Mouse (Mus musculus): ENCODE data around the gene Eea1. TPM values are rescaled to one million over a fixed set of nuclear protein-coding genes. Genes with fewer than 3 reads are reported as not detected.
"Not testable (repeated sequence)": the region's sequence is repeated elsewhere in the genome, so short reads cannot be mapped to it uniquely, and the experiment has no call there.

Gene Eea1
- polyA plus RNA-seq, 1 experiment from 2014 or later = 21.6 TPM

DNA sequence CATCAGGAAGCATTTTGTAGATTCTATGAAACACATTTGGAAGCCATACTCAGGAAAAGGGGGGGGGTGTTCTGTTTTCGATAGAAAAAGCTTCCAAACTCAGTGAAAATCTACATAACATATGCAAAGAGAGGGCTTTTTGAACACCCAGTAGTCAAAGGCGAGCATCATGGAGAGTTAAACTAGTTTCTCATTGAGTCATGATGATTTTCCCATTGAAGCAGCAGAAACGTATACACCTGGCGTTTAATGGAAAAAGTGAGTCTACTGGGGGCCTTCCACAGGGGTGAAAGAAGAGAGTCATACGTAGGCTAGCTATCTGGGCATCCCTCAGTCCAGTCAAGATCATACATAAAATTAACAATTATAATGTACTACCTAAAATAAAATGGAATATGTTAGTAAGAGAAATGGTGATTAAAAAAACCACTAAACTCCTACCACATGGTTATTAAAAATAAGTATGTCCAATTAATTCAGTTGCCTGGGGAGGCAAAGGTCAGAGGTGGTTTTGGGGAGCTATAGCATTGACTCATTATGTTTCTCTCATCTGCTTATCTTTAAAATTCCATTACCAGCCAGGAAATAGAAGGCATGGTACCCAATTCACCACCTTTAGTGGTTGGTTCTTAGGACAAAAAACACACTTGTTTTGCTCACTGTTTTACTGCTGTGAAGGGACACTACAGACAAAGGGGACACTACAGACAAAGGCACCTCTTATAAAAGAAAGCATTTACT, 25.8 kb upstream of the Eea1 start:
- ATAC-seq (ENCODE audit: low FRiP score) = no peak
- no peak overlapping the region for H3K27ac ChIP-seq
- 85% methylated on average over 5 of the region's 5 CpGs for WGBS

DNA sequence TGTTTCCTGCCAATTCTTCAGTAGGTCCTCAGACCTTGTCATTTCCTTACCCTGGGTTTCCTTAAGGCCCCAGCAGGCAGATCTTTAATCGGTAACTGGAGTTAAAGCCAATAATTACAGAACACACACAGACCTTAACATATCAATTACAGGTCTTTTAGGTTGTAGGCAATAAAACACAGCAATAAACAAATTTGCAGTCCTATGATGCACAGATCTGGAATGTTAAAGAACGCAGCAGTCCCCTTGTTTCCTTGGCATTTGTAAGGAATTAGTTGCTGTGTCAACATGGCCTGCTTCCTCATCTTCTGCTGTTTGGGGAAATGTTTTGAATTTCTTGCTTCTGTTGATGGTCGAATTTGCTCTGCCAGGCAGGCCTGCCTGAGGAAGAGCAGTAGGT, 21.7 kb upstream of the Eea1 start:
- no peak overlapping the region for H3K4me3 ChIP-seq
- no peak overlapping the region for H3K27ac ChIP-seq
- WGBS = 56% methylated on average over 3 of the region's 3 CpGs
- H3K36me3 ChIP-seq = no peaks in the 10 kb centered on the region
- H3K27me3 ChIP-seq = no peaks in the 10 kb centered on the region
- H3K9ac ChIP-seq = no peak overlapping the region
- H3K9me3 ChIP-seq = no peaks in the 10 kb centered on the region
- H3K4me1 ChIP-seq (replicated peaks) = no peaks in the 10 kb centered on the region
- ATAC-seq (ENCODE audit: low FRiP score) = no peak
- H3K4me2 ChIP-seq = no peak overlapping the region

More for the DNA sequence above, 25.8 kb upstream of the Eea1 start:
- H3K36me3 ChIP-seq = no peaks in the 10 kb centered on the region
- no peaks in the 10 kb centered on the region for H3K9me3 ChIP-seq
- H3K9ac ChIP-seq = no peak overlapping the region
- H3K4me3 ChIP-seq = no peak overlapping the region
- H3K27me3 ChIP-seq = no peaks in the 10 kb centered on the region
- no peaks in the 10 kb centered on the region for H3K4me1 ChIP-seq (replicated peaks)
- H3K4me2 ChIP-seq = no peak overlapping the region

DNA sequence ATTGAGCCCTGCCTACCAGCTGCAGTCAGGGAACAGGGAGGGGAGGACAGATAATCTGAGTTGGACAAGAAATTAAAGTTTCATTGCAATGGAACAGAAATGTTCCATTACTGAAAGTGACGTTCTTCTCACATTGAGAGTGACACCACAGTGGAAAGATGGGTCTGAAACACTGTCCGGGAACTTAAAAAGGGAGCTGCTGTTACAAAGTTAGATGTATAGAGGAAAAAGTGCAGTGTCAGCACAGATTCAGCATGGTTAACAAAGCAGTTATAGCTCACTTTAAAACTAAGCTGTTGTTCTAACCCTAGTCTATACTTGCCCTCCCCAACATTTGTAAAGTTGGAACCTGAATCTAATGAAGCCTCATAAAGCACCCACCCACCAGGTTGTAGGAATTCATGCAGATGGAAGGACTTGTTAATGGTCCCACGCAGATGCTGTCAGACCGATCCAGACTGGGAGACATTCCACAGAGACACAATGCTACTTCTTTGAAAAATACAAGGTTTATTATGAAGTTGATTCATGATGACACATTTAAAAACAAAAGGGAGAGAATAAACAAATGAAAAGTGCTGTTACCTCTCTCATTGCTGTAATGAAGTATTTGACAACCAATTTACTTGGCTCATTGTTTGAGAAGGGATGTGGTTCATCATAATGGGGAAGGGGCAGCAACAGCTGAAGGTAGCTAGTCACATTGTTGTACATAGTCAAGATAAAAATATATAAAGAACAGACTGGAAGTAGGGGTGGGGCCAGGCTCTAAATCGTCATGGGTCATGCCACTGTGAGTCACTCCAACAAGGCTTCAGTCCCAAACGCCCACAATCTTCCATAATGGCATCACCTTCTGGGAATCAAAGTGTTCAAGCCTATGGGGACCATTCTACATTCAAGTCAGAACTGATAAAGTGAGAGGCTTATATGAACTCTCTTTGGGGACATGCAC, 16.9 kb upstream of the Eea1 start:
- H3K36me3 ChIP-seq = no peaks in the 10 kb centered on the region
- H3K4me2 ChIP-seq = no peak overlapping the region
- ATAC-seq (ENCODE audit: low FRiP score) = no peak
- H3K4me3 ChIP-seq = no peak overlapping the region
- WGBS = 85% methylated on average over 6 of the region's 6 CpGs
- no peaks in the 10 kb centered on the region for H3K4me1 ChIP-seq (replicated peaks)
- H3K27me3 ChIP-seq = no peaks in the 10 kb centered on the region
- H3K9me3 ChIP-seq = no peaks in the 10 kb centered on the region
- no peak overlapping the region for H3K27ac ChIP-seq
- no peak overlapping the region for H3K9ac ChIP-seq

DNA sequence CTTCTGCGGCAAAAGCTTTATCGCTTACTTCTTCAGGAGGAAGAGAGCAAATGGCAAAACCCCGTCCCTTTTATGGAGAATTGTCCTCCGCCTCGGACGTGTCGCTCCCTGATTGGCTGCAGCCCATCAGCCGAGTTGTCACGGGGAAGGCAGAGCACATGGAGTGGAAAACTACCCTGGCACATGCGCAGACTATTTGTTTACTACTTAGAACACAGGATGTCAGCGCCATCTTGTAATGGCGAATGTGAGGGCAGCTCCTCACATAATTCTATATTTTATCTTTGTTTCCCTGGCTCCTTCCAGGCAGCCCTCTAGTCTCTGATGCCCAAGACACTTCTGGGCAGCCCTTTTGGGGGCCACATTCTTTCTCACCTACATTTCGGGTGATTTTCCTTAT, 6.8 kb upstream of the Eea1 start:
- H3K9ac ChIP-seq; H3K4me2 ChIP-seq; H3K4me1 ChIP-seq (replicated peaks); H3K9me3 ChIP-seq; ATAC-seq (ENCODE audit: low FRiP score); H3K36me3 ChIP-seq; H3K27ac ChIP-seq; H3K4me3 ChIP-seq; H3K27me3 ChIP-seq: not testable (repeated sequence)
- 94% methylated on average over 13 of the region's 13 CpGs for WGBS

DNA sequence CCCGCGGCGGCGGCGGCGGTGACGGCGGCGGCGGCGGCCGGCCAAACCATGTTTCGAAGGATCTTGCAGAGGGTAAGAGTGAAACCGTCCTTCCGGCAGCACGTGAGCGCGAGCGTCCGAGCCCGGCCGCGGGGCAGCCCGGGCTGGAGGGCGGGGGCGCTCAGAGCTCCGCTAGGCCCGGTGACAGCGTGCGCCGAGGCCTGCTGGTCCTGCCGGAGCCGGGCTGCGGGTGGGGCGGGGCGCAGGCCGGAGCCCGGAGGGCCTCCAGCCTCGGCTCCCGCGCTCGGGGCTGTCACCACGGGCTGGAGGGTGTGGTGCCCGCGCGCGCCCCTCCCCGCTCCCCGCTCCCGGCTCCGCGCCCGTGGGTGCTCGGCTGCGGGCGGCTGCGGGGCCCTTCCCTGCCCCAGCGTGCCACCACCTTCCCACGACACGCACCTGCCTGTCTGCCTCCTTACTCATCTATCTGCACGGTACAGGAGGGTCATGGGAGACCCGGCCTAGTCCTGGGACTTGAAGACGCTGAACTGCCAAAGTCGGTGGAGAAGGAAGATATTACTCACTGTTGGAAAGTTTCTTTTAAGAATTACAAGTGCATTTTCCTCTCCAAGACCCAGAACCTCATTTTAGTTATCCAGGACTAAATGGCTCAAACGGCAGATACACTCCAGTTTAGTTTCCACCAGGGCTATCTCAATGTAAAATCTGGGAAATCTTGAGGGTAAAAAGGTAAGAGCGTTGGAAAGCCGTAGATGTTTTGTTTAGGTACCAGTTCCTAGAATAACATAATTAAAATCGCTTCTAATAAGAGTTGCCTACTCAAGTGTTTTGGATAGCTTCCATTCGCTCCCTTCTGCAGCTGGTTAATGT, 684 bp downstream of the Eea1 start:
- Histone ChIP-seq H3K27me3 (no peaks in the 10 kb centered on the region), H3K9me3 (no peaks in the 10 kb centered on the region), H3K4me1 (replicated peaks) (peaks cover 24% of the 10 kb centered on the region), H3K36me3 (no peaks in the 10 kb centered on the region; the same call in 1 of the 2 replicates), H3K4me3 (peak overlapping the region; percentile 84), H3K9ac (peak overlapping the region; percentile 89), H3K27ac (peak overlapping the region; percentile 94), H3K4me2 (peak overlapping the region; percentile 84)
- ATAC-seq (ENCODE audit: low FRiP score) = peak; percentile 91
- WGBS = 5% methylated on average over 53 of the region's 69 CpGs

DNA sequence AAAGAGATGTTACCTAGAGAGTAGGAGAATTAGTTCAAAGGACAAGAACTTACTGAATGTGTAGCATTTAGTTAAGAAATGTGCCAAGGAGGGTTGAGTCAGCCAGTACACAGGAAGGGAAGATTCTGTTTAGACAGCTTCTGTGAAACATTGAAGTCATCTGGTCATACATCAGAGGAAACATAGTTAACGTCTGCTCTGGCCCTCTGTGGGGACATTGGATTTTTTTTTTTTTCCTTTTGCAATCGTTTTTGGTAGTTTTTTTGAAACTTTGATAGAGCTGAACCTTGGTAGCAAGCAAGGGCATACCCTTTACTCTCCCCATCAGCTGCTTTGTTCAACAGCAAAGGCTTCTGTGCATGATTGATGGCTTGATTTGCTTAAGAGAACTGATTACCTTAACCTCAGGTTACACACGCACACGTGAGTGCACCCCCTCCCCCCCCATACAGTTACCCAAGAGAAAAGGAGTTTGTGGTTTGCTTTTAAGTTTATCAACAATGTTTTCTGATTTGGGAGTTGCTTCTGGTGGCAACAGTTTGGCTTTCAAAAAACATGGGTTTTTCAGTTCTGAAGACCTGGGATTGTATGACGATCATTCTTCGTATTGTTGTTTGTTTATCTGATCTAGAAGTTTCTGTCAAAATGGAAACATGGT, 1.4 kb downstream of the Eea1 start:
- Histone ChIP-seq H3K4me1 (replicated peaks) (peaks cover 24% of the 10 kb centered on the region), H3K27me3 (no peaks in the 10 kb centered on the region), H3K27ac (no peak overlapping the region), H3K4me3 (peak overlapping the region; percentile 84), H3K4me2 (peak overlapping the region; percentile 84), H3K9ac (peak overlapping the region; percentile 31; the same call in 1 of the 2 replicates), H3K36me3 (no peaks in the 10 kb centered on the region; the same call in 1 of the 2 replicates), H3K9me3 (no peaks in the 10 kb centered on the region)
- WGBS = 55% methylated on average over 6 of the region's 6 CpGs
- ATAC-seq (ENCODE audit: low FRiP score) = no peak

DNA sequence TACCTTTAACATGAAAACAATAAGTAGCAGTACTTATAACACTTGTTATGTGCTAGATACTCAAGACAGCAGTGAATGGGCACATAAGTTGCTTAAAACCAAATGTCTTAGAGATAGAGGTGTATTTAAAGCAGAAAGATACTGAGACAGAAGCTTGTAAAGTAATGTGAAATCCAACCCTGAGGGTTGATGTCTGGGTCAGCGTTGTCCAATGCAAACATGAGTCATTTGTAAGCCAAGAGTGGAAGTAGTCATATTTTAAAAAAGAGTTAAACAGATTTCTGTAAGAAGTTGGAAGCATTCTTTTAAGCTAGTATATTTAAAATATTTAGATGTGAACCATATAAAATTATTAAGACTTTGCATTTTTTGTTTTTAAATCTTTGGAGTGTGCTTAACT, 4.6 kb downstream of the Eea1 start:
- no peaks in the 10 kb centered on the region for H3K9me3 ChIP-seq
- H3K9ac ChIP-seq = no peak overlapping the region
- H3K4me2 ChIP-seq = no peak overlapping the region
- H3K36me3 ChIP-seq = no peaks in the 10 kb centered on the region; the same call in 1 of the 2 replicates
- H3K27ac ChIP-seq = no peak overlapping the region
- H3K4me1 ChIP-seq (replicated peaks) = peaks cover 18% of the 10 kb centered on the region
- no peak for ATAC-seq (ENCODE audit: low FRiP score)
- H3K27me3 ChIP-seq = no peaks in the 10 kb centered on the region
- WGBS = 100% methylated on average over 1 of the region's 1 CpGs
- no peak overlapping the region for H3K4me3 ChIP-seq

DNA sequence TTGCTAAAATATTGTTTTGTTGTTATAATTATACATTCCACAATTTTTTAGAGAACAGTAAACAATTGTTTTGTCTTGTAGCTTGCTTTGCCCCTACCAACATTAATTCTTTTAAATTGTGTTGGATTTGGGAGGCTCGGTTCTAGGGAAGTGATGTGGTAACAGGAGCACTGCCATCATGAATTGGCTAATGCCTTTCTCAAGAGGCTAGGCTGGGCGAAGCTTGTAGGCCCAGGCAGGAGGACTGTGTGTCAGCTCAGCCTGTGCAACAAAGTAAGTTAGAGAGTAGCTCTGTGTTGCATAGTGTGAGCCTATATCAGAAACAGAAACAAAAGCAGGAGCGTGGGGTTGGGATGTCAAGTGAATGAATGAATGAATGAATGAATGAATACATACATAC, 9.0 kb downstream of the Eea1 start:
- no peak for ATAC-seq (ENCODE audit: low FRiP score)
- 93% methylated on average over 3 of the region's 3 CpGs for WGBS

DNA sequence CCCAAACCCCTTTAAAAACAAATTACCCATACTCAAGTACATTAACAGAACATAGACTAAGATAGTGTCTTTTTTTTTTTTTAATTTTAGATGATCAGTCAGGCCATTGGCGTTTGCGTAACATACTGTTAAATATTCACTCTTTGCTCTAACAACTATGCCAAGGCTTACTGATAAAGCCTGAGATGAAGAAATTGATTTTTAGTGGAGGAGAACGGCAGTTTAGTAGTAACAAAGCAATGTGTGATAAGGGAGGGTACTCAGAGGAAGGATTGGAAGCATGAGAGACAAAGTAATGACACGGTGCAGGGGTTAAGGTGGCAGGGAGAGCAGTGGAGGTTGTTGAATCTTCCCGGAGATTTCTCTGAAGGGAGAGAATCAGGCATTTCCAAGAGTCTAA, 9.7 kb downstream of the Eea1 start:
- no peak overlapping the region for H3K4me2 ChIP-seq
- H3K4me1 ChIP-seq (replicated peaks) = no peaks in the 10 kb centered on the region
- H3K27ac ChIP-seq = no peak overlapping the region
- no peaks in the 10 kb centered on the region; the same call in 1 of the 2 replicates for H3K36me3 ChIP-seq
- WGBS = 92% methylated on average over 5 of the region's 5 CpGs
- no peak for ATAC-seq (ENCODE audit: low FRiP score)
- no peak overlapping the region for H3K9ac ChIP-seq
- H3K27me3 ChIP-seq = no peaks in the 10 kb centered on the region
- no peaks in the 10 kb centered on the region for H3K9me3 ChIP-seq
- H3K4me3 ChIP-seq = no peak overlapping the region

More for the DNA sequence above, 9.0 kb downstream of the Eea1 start:
- H3K4me1 ChIP-seq (replicated peaks) = no peaks in the 10 kb centered on the region
- H3K4me2 ChIP-seq = no peak overlapping the region
- H3K27ac ChIP-seq = no peak overlapping the region
- no peak overlapping the region for H3K9ac ChIP-seq
- no peaks in the 10 kb centered on the region for H3K27me3 ChIP-seq
- no peaks in the 10 kb centered on the region for H3K9me3 ChIP-seq
- H3K4me3 ChIP-seq = no peak overlapping the region
- no peaks in the 10 kb centered on the region; the same call in 1 of the 2 replicates for H3K36me3 ChIP-seq

DNA sequence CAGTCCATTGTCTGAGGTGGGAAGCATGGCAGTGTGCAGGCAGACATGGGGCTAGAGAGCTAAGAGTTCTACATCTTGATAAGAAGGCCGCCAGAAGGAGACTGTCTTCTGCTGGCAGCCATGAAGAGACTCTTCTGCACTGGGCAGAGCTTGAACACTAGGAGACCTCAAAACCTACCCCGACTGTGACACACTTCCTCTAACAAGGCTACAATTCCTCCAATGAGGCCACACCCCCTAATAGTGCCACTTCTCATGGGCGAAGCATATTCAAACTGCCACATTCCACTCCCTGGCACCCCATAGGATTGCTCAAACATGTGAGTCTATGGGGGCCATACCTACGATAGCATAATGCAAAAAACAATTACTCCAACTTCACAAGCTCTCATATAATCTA, 10.3 kb downstream of the Eea1 start:
- H3K27me3 ChIP-seq = no peaks in the 10 kb centered on the region
- H3K4me1 ChIP-seq (replicated peaks) = no peaks in the 10 kb centered on the region
- H3K4me2 ChIP-seq = no peak overlapping the region
- no peaks in the 10 kb centered on the region for H3K9me3 ChIP-seq
- no peak overlapping the region for H3K4me3 ChIP-seq
- WGBS = 97% methylated on average over 4 of the region's 4 CpGs
- no peak overlapping the region for H3K9ac ChIP-seq
- ATAC-seq (ENCODE audit: low FRiP score) = no peak
- no peak overlapping the region for H3K27ac ChIP-seq
- no peaks in the 10 kb centered on the region for H3K36me3 ChIP-seq

DNA sequence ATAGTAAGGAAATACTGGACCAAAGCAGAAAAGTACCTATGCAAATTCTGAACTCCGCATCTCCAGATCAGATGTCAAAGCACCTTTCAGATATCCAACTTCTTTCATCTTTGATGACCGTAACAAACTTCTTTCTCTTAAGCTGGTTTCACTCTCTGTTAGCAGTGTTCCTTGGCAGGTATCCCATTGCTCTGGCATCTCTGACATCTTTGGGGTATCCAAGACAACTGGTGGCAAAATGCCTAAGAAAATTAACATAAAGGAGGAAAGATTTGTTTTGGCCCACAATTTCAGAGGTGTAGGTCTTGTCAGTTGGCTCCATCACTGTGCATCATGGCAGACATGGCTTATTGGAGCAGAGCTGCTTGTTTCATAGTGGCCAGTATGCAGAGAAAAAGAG, 10.9 kb downstream of the Eea1 start:
- WGBS = 84% methylated on average over 2 of the region's 2 CpGs
- Histone ChIP-seq H3K4me1 (replicated peaks) (no peaks in the 10 kb centered on the region), H3K4me2 (no peak overlapping the region), H3K27ac (no peak overlapping the region), H3K36me3 (no peaks in the 10 kb centered on the region), H3K27me3 (no peaks in the 10 kb centered on the region), H3K9me3 (no peaks in the 10 kb centered on the region), H3K4me3 (no peak overlapping the region), H3K9ac (no peak overlapping the region)
- ATAC-seq (ENCODE audit: low FRiP score) = no peak
